Mouse (Mus musculus): ENCODE results near the gene Lrrk1.

DNA sequence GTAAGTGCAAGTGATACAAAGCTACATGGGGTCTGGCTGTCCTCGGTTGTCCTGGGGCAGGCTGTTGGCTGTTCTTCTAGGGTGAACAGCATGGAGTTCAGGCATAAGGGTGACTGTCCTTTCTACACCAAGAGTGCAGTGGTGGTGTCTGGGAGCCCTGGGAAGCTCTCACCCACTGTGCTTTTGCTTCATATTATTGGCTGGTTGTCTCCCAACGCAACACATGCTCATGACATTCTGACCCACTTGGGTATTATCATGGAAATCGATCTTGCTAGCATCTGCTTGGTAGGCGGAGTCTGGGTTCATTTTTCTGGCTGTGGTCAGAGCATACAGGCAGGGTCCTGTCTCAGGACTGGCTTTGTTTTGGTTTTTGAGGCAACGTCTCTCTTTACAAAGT lies 131.7 kb downstream of the Lrrk1 start:
- TF ChIP-seq POLR2A (IDR thresholded peaks at IDR 0.05; ENCODE audit: low read depth, low read length) (no peak), CTCF (IDR thresholded peaks at IDR 0.05; ENCODE audit: extremely low read depth, insufficient read length, insufficient replicate concordance, low read depth, low read length) (no peak)

Data from small intestine, adult 2 months (tissue).